Mouse (Mus musculus) kidney, embryonic 16.5 days (tissue): Measurements from ENCODE around the gene Kcnb1. TPM values are rescaled to one million over a fixed set of nuclear protein-coding genes. Genes with fewer than 3 reads are reported as not detected.
A peak's percentile ranks its signal among the peaks of the same experiment; 100 is the strongest.

ENCODE experiments used
- ATAC-seq: fragments of 200-750 bp; cut with Nextera tagmentation; 2 replicates; pipeline ENCODE4 v1.8.0; 2017; ENCODE audit warnings: moderate TSS enrichment; ENCODE audit not compliant: low FRiP score, low TSS enrichment
- H3K27ac ChIP-seq: fragments of 300-500 bp; sonication (generic); 2 replicates; pipeline ENCODE4 v1.5.1; 2014; ENCODE audit warnings: low read length
- H3K27me3 ChIP-seq: fragments of 300-500 bp; sonication (generic); 2 replicates; pipeline ENCODE4 v1.6.1; 2014; ENCODE audit warnings: low read length, control low read depth, mixed read lengths; ENCODE audit not compliant: insufficient read depth
- H3K36me3 ChIP-seq: fragments of 300-500 bp; sonication (generic); 2 replicates; pipeline ENCODE4 v1.6.1; 2014; ENCODE audit warnings: low read length, control low read depth, mixed read lengths; ENCODE audit not compliant: insufficient read depth
- H3K4me1 ChIP-seq: fragments of 300-500 bp; sonication (generic); 2 replicates; pipeline ENCODE4 v1.6.1; 2014; ENCODE audit warnings: low read length, control low read depth, mixed read lengths; ENCODE audit not compliant: insufficient read depth
- H3K4me2 ChIP-seq: fragments of 300-500 bp; sonication (generic); replicated peaks from 2 replicates; pipeline ENCODE4 v1.6.1; 2014; ENCODE audit warnings: low read depth, low read length
- H3K4me3 ChIP-seq: fragments of 300-500 bp; sonication (generic); 2 replicates; pipeline ENCODE4 v1.5.1; 2014; ENCODE audit warnings: mild to moderate bottlenecking, low read length
- H3K9ac ChIP-seq: fragments of 300-500 bp; sonication (generic); replicated peaks from 2 replicates; pipeline ENCODE4 v1.6.1; 2014; ENCODE audit warnings: low read length
- H3K9me3 ChIP-seq: fragments of 300-500 bp; sonication (generic); 2 replicates; pipeline ENCODE4 v1.6.1; 2016; ENCODE audit warnings: low read length, control low read depth
- WGBS: fragments of 180-500 bp; shearing (Covaris S2); extraction: QIAGEN DNeasy Blood & Tissue Kit; methylation state at CpG from one replicate; pipeline ENCODE4 v1.1.7; 2014; 5-methylcytosine and 5-hydroxymethylcytosine counted together
- polyA plus RNA-seq: library from polyadenylated mRNA; unstranded; fragments of >200 nt; fragmentation: Nextera tagmentation; extraction: Ambion mirVana; gene quantifications from 2 replicates; pipeline ENCODE4 v1.2.1, GENCODE M21; 2015

Kcnb1 gene
- 1.1 and 1.2 TPM in 2 replicates for polyA plus RNA-seq

- H3K4me3 ChIP-seq = peak within 1 kb of the TSS; percentile 59
- H3K9me3 ChIP-seq = no peaks in the 10 kb centered on the region
- 0% methylated on average over 35 of the region's 41 CpGs for WGBS
- 0 out of 2 replicates have a peak within 1 kb of the TSS, but pooled peaks have one; percentile 24 for H3K27ac ChIP-seq
- H3K27me3 ChIP-seq = peaks cover 14% of the 10 kb centered on the region
- peak within 1 kb of the TSS; percentile 94 for H3K4me2 ChIP-seq
- H3K36me3 ChIP-seq = no peaks in the 10 kb centered on the region
- peak; percentile 16 for ATAC-seq
- peak within 1 kb of the TSS; percentile 66 for H3K9ac ChIP-seq
- H3K4me1 ChIP-seq = peaks cover 26% of the 10 kb centered on the region
Measured at GRCm38 (mm10) chr2:167190076-167190399, at the start of gene Kcnb1. Gene Kcnb1, minus strand, starts transcription at chr2:167190155.

GRCm38 (mm10) chr2:167239262-167239661 is 49.3 kb upstream of the Kcnb1 start:
- H3K9me3 ChIP-seq = no peaks in the 10 kb centered on the region
- peak overlapping the region; percentile 32; the same call in 1 of the 2 replicates for H3K27ac ChIP-seq
- peaks cover 14% of the 10 kb centered on the region for H3K4me1 ChIP-seq
- H3K36me3 ChIP-seq = no peaks in the 10 kb centered on the region
- peak overlapping the region; percentile 82 for H3K4me2 ChIP-seq
- WGBS = 24% methylated on average over 12 of the region's 12 CpGs
- 0 out of 2 replicates have a peak overlapping the region, but pooled peaks have one; percentile 12 for H3K9ac ChIP-seq
- H3K4me3 ChIP-seq = peak overlapping the region; percentile 59
- peaks cover 9% of the 10 kb centered on the region; the same call in 1 of the 2 replicates for H3K27me3 ChIP-seq
- ATAC-seq = no peak

- H3K9me3 ChIP-seq = no peaks in the 10 kb centered on the region
- H3K4me3 ChIP-seq = no peak overlapping the region
- H3K9ac ChIP-seq = no peak overlapping the region
- WGBS = 79% methylated on average over 9 of the region's 9 CpGs
- H3K4me1 ChIP-seq = peaks cover 20% of the 10 kb centered on the region
- H3K27ac ChIP-seq = no peak overlapping the region
- no peaks in the 10 kb centered on the region for H3K36me3 ChIP-seq
- ATAC-seq = no peak
- H3K27me3 ChIP-seq = peaks cover 9% of the 10 kb centered on the region; the same call in 1 of the 2 replicates
- no peak overlapping the region for H3K4me2 ChIP-seq
Measured at GRCm38 (mm10) chr2:167237224-167237623, 47.3 kb upstream of the Kcnb1 start.

GRCm38 (mm10) chr2:167236174-167236573 is 46.2 kb upstream of the Kcnb1 start:
- 89% methylated on average over 4 of the region's 4 CpGs for WGBS
- no peak overlapping the region for H3K4me3 ChIP-seq
- H3K9ac ChIP-seq = no peak overlapping the region
- H3K36me3 ChIP-seq = no peaks in the 10 kb centered on the region
- H3K27me3 ChIP-seq = peaks cover 9% of the 10 kb centered on the region; the same call in 1 of the 2 replicates
- H3K27ac ChIP-seq = no peak overlapping the region
- peaks cover 22% of the 10 kb centered on the region for H3K4me1 ChIP-seq
- H3K9me3 ChIP-seq = no peaks in the 10 kb centered on the region
- no peak for ATAC-seq
- H3K4me2 ChIP-seq = no peak overlapping the region

DNA sequence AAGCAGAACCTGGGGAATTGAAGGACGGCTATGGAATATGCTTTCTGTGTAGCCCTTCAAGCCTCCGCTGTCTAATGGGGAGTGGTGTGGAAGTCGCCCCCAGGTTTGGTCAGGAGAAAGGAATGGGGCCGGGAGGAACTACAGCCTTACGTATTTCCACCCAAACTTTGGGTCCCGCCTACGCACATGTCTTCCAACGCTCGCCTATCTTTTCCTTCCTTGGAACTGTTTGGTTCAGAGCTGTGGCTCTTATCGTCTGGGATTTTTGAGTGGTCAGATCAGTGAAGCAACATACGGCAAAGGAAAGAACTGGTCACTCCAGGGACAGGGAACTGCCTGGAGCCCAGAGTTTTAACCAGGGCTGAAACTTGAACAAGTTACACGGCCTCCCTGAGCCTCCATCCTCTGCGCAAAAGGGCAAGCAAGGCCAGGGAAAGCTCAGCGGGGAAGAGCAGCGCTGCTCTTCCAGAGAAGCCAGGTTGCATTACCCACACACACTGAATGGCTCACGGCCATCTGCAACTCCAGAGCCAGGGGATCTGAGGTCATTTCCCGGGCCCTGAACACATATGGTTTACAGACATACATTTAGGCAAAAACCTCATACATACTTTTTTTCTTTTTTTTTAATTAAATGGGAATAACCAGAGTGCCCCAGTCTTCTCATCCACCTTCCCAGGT is 45.5 kb upstream of the Kcnb1 start:
- Histone ChIP-seq H3K27ac (no peak overlapping the region), H3K4me3 (no peak overlapping the region), H3K9me3 (no peaks in the 10 kb centered on the region), H3K4me2 (no peak overlapping the region), H3K36me3 (no peaks in the 10 kb centered on the region), H3K27me3 (peaks cover 9% of the 10 kb centered on the region; the same call in 1 of the 2 replicates), H3K4me1 (peaks cover 18% of the 10 kb centered on the region), H3K9ac (no peak overlapping the region)
- WGBS = 64% methylated on average over 17 of the region's 17 CpGs
- no peak for ATAC-seq

DNA sequence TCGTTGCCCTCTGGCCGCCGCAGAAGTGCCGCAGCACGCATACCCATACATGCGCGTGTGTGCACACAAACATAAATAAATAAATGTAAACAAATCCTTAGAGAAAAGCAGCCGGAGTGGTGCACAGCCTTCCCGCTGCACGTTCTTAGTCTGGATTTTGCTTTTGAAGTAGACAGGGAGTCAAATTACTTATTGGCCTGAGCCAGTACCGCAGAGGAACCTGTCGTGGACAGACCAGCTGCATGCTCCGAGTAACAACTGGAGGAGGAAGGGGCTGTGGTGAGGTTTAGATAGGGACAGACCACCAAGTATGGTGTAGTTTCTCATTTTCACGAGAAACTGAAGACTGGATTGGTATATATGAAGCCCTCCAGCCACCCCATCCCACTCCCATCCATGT is 43.8 kb upstream of the Kcnb1 start:
- H3K27me3 ChIP-seq = peaks cover 3% of the 10 kb centered on the region; the same call in 1 of the 2 replicates
- no peaks in the 10 kb centered on the region for H3K36me3 ChIP-seq
- no peak for ATAC-seq
- H3K9me3 ChIP-seq = no peaks in the 10 kb centered on the region
- H3K27ac ChIP-seq = no peak overlapping the region
- H3K4me3 ChIP-seq = no peak overlapping the region
- peak overlapping the region; percentile 37 for H3K4me2 ChIP-seq
- H3K4me1 ChIP-seq = peaks cover 8% of the 10 kb centered on the region
- H3K9ac ChIP-seq = no peak overlapping the region
- WGBS = 18% methylated on average over 14 of the region's 14 CpGs

DNA sequence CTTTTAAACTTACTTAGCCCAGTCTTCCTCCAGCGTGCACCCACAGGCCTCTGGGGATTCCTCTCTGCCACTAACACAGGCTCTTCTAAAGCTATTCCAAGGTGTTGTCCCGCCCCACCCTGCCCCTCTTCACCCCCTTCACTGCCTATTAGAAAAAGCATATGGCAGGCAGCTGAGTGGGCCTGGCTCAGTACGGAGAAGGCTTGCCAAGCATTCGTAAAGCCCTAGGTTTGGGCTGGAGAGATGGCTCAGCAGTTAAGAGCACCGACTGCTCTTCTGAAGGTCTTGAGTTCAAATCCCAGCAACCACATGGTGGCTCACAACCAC is 43.0 kb upstream of the Kcnb1 start:
- H3K9me3 ChIP-seq = no peaks in the 10 kb centered on the region
- 76% methylated on average over 5 of the region's 5 CpGs for WGBS
- H3K4me1 ChIP-seq = peaks cover 8% of the 10 kb centered on the region

DNA sequence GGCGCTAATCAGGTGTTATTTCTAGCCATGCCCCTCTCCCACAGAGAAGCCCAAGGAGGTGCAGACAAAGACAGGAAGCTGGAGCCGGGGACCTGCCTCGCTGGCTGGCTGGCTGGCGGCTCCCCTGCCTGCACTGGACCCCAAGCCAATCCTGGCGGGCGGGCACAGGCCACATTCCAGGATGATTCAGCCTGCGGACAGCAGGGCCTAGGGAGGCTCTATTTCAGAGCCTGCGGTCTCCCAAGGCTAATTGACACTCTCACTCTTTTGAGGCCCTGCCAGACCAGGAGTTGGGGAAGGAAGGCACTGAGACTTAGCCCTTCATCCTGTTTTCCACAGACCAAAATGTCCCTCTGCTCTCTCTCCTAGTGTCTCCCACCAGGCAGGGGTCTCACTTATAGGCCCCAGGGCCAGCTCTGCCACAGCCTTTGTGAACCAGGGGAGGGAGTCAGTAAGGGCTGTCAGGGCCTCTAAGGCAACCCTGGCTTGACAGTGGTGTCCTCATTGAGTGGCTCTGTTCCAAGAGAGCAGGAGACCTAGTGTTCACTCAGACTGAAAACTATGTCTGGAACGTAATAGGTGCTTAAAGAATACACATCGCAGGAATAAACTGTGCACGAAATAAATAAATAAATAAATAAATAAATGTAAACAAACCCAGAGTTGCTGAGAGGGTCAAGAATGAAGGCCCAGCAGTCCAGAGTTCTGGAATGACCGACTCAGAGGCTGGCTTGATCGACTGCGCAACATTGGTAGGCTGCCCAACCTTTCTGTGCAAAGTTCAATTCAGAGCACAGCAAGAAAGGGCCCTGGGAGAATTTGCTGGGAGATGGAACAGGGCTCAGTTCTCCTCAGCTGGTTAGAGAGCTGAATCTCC is 42.4 kb upstream of the Kcnb1 start:
- Histone ChIP-seq H3K9ac (0 out of 2 replicates have a peak overlapping the region, but pooled peaks have one; percentile 5), H3K9me3 (no peaks in the 10 kb centered on the region), H3K4me1 (peaks cover 8% of the 10 kb centered on the region), H3K27me3 (no peaks in the 10 kb centered on the region), H3K27ac (no peak overlapping the region), H3K36me3 (no peaks in the 10 kb centered on the region), H3K4me3 (no peak overlapping the region), H3K4me2 (no peak overlapping the region)
- 53% methylated on average over 14 of the region's 14 CpGs for WGBS
- ATAC-seq = no peak

More for the DNA sequence above, 43.0 kb upstream of the Kcnb1 start:
- Histone ChIP-seq H3K4me3 (no peak overlapping the region), H3K27me3 (no peaks in the 10 kb centered on the region), H3K4me2 (no peak overlapping the region), H3K36me3 (no peaks in the 10 kb centered on the region), H3K9ac (no peak overlapping the region), H3K27ac (no peak overlapping the region)
- no peak for ATAC-seq

DNA sequence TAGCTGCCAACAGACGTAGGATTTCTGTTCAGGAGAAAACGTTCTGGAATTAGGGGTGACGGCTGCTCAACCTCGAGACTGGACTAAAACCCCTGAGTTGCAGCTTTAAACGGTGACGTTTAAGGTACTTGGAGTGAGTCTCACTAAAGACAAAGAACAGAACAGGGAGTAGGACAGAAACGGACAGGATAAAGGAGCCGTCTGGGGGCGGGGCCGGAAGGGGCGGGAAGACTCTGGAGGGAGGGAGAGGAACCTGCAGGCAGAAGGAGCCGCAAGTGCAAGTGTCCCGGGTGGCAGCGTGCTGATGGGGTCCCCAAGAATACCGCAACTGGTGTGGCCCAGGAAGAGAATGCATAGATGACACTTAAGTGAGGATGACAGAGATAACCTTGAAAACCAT is 40.6 kb upstream of the Kcnb1 start:
- peak overlapping the region; percentile 9; the same call in 1 of the 2 replicates for H3K4me3 ChIP-seq
- WGBS = 17% methylated on average over 15 of the region's 15 CpGs
- H3K27me3 ChIP-seq = no peaks in the 10 kb centered on the region
- no peak for ATAC-seq
- 0 out of 2 replicates have a peak overlapping the region, but pooled peaks have one; percentile 27 for H3K9ac ChIP-seq
- H3K9me3 ChIP-seq = no peaks in the 10 kb centered on the region
- H3K36me3 ChIP-seq = no peaks in the 10 kb centered on the region
- H3K4me1 ChIP-seq = peaks cover 8% of the 10 kb centered on the region
- H3K4me2 ChIP-seq = peak overlapping the region; percentile 38
- no peak overlapping the region for H3K27ac ChIP-seq
